Mouse (Mus musculus) myocyte (in vitro differentiated cells): Measurements from ENCODE around the gene Rel. TPM values are rescaled to one million over a fixed set of nuclear protein-coding genes. Genes with fewer than 3 reads are reported as not detected.
A peak's percentile ranks its signal among the peaks of the same experiment; 100 is the strongest.

Experiments used
- H3K27me3 ChIP-seq: one replicate; pipeline ENCODE4 v1.6.1; 2011; ENCODE audit not compliant: control insufficient read depth, insufficient read depth, insufficient read length
- H3K36me3 ChIP-seq: one replicate; pipeline ENCODE4 v1.6.1; 2011; ENCODE audit not compliant: control insufficient read depth, insufficient read depth
- H3K4me2 ChIP-seq: one replicate; pipeline ENCODE4 v1.6.1; 2011; ENCODE audit warnings: low read depth, control low read depth
- H3K4me3 ChIP-seq: one replicate; pipeline ENCODE4 v1.5.1; 2011; ENCODE audit warnings: mild to moderate bottlenecking, control low read depth, moderate library complexity
- H3K79me2 ChIP-seq: one replicate; pipeline ENCODE4 v1.6.1; 2011; ENCODE audit not compliant: control insufficient read depth, insufficient read depth
- H3ac ChIP-seq: one replicate; pipeline ENCODE4 v1.6.1; 2011; ENCODE audit not compliant: control insufficient read depth, insufficient read length
- CEBPB ChIP-seq: IDR thresholded peaks from 2 replicates; pipeline ENCODE4 v1.6.1; 2011; ENCODE audit warnings: mild to moderate bottlenecking, moderate library complexity; ENCODE audit not compliant: poor library complexity, insufficient read depth, severe bottlenecking
- E2F4 ChIP-seq: IDR thresholded peaks from one replicate; pipeline ENCODE4 v1.6.1; 2011; ENCODE audit warnings: mild to moderate bottlenecking, control low read depth, moderate library complexity; ENCODE audit not compliant: insufficient read depth
- MAX ChIP-seq: IDR thresholded peaks from one replicate; pipeline ENCODE4 v1.6.1; 2011; ENCODE audit warnings: low read depth, mild to moderate bottlenecking, control low read depth
- MYOD1 ChIP-seq, 3 experiments: IDR thresholded peaks; one replicate each; pipeline ENCODE4 v1.6.1; 2011; ENCODE audit warnings: control low read depth in 2 of 3, low read depth in 2 of 3, mild to moderate bottlenecking in 2 of 3, moderate library complexity in 1 of 3; ENCODE audit not compliant: insufficient read length in 2 of 3, control insufficient read depth in 1 of 3
- MYOG ChIP-seq, 3 experiments: IDR thresholded peaks; one replicate each; pipeline ENCODE4 v1.6.1; 2011; ENCODE audit warnings: control low read depth in 2 of 3, low read depth in 2 of 3, mild to moderate bottlenecking in 2 of 3; ENCODE audit not compliant: insufficient read length in 2 of 3, control insufficient read depth in 1 of 3, insufficient read depth in 1 of 3
- POLR2A ChIP-seq: IDR thresholded peaks from one replicate; pipeline ENCODE4 v1.6.1; 2011; ENCODE audit warnings: low read depth, mild to moderate bottlenecking, control low read depth, moderate library complexity; ENCODE audit not compliant: insufficient read length
- POLR2AphosphoS2 ChIP-seq: IDR thresholded peaks from one replicate; pipeline ENCODE4 v1.6.1; 2011; ENCODE audit warnings: low read depth, control low read depth; ENCODE audit not compliant: insufficient read length
- REST ChIP-seq: IDR thresholded peaks from one replicate; pipeline ENCODE4 v1.6.1; 2011; ENCODE audit warnings: mild to moderate bottlenecking, control low read depth, moderate library complexity; ENCODE audit not compliant: insufficient read depth, insufficient read length
- SRF ChIP-seq: IDR thresholded peaks from one replicate; pipeline ENCODE4 v1.6.1; 2011; ENCODE audit warnings: low read depth; ENCODE audit not compliant: control insufficient read depth, insufficient read length
- TCF12 ChIP-seq: IDR thresholded peaks from one replicate; pipeline ENCODE4 v1.6.1; 2011; ENCODE audit warnings: mild to moderate bottlenecking, control low read depth; ENCODE audit not compliant: poor library complexity, insufficient read depth, severe bottlenecking
- TCF3 ChIP-seq: IDR thresholded peaks from one replicate; pipeline ENCODE4 v1.6.1; 2011; ENCODE audit warnings: low read depth, control low read depth; ENCODE audit not compliant: insufficient read length
- USF1 ChIP-seq: IDR thresholded peaks from one replicate; pipeline ENCODE4 v1.6.1; 2011; ENCODE audit warnings: low read depth, mild to moderate bottlenecking, control low read depth, moderate library complexity
- polyA plus RNA-seq: library from polyadenylated mRNA; unstranded; fragments of >200 nt; fragmentation: generic; extraction: Trizol; gene quantifications from one replicate; pipeline ENCODE4 v1.2.1, GENCODE M21; 2012; ENCODE audit warnings: missing spikeins

The Rel gene
- polyA plus RNA-seq, 1 experiment: 0.76 TPM

- no peak overlapping the region for H3ac ChIP-seq
- H3K4me3 ChIP-seq: no peak overlapping the region
- no peak for TF ChIP-seq TCF12
- no peak for TF ChIP-seq USF1
- no peak for TF ChIP-seq MYOG (IDR thresholded peaks at IDR 0.05; ENCODE audit: control insufficient read depth in 1 of 3, insufficient read depth in 1 of 3, insufficient read length in 2 of 3, low read depth in 2 of 3)
- no peak for TF ChIP-seq POLR2A
- no peak for TF ChIP-seq MAX
- TF ChIP-seq MYOD1 (IDR thresholded peaks at IDR 0.05; ENCODE audit: control insufficient read depth in 1 of 3, insufficient read length in 2 of 3, low read depth in 2 of 3): no peak
- no peak for TF ChIP-seq SRF
- no peak for TF ChIP-seq REST
- no peak for TF ChIP-seq TCF3
- no peak for TF ChIP-seq E2F4
- no peak for TF ChIP-seq POLR2AphosphoS2
- no peak for TF ChIP-seq CEBPB
- H3K4me2 ChIP-seq: no peak overlapping the region
- H3K79me2 ChIP-seq: peaks cover 24% of the 10 kb centered on the region
- no peaks in the 10 kb centered on the region for H3K27me3 ChIP-seq
- H3K36me3 ChIP-seq: no peaks in the 10 kb centered on the region
These were observed 1.7 kb upstream of the Rel start for GRCm38 (mm10) chr11:23772471-23772870.

- H3K27me3 ChIP-seq: no peaks in the 10 kb centered on the region
- TF ChIP-seq TCF12 (no peak), USF1 (no peak), E2F4 (no peak), MYOD1 (IDR thresholded peaks at IDR 0.05; ENCODE audit: control insufficient read depth in 1 of 3, insufficient read length in 2 of 3, low read depth in 2 of 3) (no peak), CEBPB (no peak), REST (no peak), MAX (no peak), POLR2AphosphoS2 (no peak), SRF (no peak), TCF3 (no peak), POLR2A (no peak), MYOG (IDR thresholded peaks at IDR 0.05; ENCODE audit: control insufficient read depth in 1 of 3, insufficient read depth in 1 of 3, insufficient read length in 2 of 3, low read depth in 2 of 3) (no peak)
- H3K4me3 ChIP-seq: peak overlapping the region; percentile 70
- H3K79me2 ChIP-seq: peaks cover 31% of the 10 kb centered on the region
- H3ac ChIP-seq: peak overlapping the region; percentile 64
- no peaks in the 10 kb centered on the region for H3K36me3 ChIP-seq
- peak overlapping the region; percentile 92 for H3K4me2 ChIP-seq
These were observed 832 bp upstream of the Rel start for GRCm38 (mm10) chr11:23771507-23772097.

- H3K4me2 ChIP-seq: peak overlapping the region; percentile 77
- H3K27me3 ChIP-seq: no peaks in the 10 kb centered on the region
- TF ChIP-seq TCF3 (no peak), E2F4 (no peak), POLR2A (peak; percentile 79), MYOD1 (IDR thresholded peaks at IDR 0.05; ENCODE audit: control insufficient read depth in 1 of 3, insufficient read length in 2 of 3, low read depth in 2 of 3) (peak in 1 of 3 experiments; percentile 41), SRF (peak; percentile 20)
- no peaks in the 10 kb centered on the region for H3K36me3 ChIP-seq
- peaks cover 31% of the 10 kb centered on the region for H3K79me2 ChIP-seq
- H3K4me3 ChIP-seq: peak overlapping the region; percentile 70
- peak overlapping the region; percentile 64 for H3ac ChIP-seq
These were observed 335 bp downstream of the Rel start for GRCm38 (mm10) chr11:23770510-23770759.

GRCm38 (mm10) chr11:23769686-23770509 lies 872 bp downstream of the Rel start:
- Histone ChIP-seq H3K36me3 (no peaks in the 10 kb centered on the region), H3K27me3 (no peaks in the 10 kb centered on the region), H3K79me2 (peaks cover 31% of the 10 kb centered on the region), H3K4me3 (peak overlapping the region; percentile 70), H3ac (peak overlapping the region; percentile 64), H3K4me2 (peak overlapping the region; percentile 77)
- TF ChIP-seq CEBPB (no peak), MAX (no peak), E2F4 (no peak), POLR2A (no peak), SRF (no peak), USF1 (no peak), TCF12 (no peak), REST (no peak), MYOG (IDR thresholded peaks at IDR 0.05; ENCODE audit: control insufficient read depth in 1 of 3, insufficient read depth in 1 of 3, insufficient read length in 2 of 3, low read depth in 2 of 3) (no peak), POLR2AphosphoS2 (no peak), TCF3 (no peak), MYOD1 (IDR thresholded peaks at IDR 0.05; ENCODE audit: control insufficient read depth in 1 of 3, insufficient read length in 2 of 3, low read depth in 2 of 3) (no peak)
